Mouse (Mus musculus) heart, adult 2 months (tissue): ENCODE measurements around the gene Prrt3.

Experiments used
- CTCF ChIP-seq: fragments of 200-600 bp; IDR thresholded peaks from 2 replicates; pipeline ENCODE4 v1.8.1; 2022; ENCODE audit warnings: antibody characterized with exemption, mild to moderate bottlenecking, moderate library complexity
- EP300 ChIP-seq: fragments of 200-500 bp; IDR thresholded peaks from 2 replicates; pipeline ENCODE4 v1.6.1; 2011; ENCODE audit warnings: low read depth, low read length, control low read depth; ENCODE audit not compliant: insufficient read depth
- POLR2A ChIP-seq: fragments of 200-500 bp; IDR thresholded peaks from 2 replicates; pipeline ENCODE4 v1.6.1; 2011; ENCODE audit warnings: mild to moderate bottlenecking, low read depth, low read length, control low read depth; ENCODE audit not compliant: insufficient read depth

DNA sequence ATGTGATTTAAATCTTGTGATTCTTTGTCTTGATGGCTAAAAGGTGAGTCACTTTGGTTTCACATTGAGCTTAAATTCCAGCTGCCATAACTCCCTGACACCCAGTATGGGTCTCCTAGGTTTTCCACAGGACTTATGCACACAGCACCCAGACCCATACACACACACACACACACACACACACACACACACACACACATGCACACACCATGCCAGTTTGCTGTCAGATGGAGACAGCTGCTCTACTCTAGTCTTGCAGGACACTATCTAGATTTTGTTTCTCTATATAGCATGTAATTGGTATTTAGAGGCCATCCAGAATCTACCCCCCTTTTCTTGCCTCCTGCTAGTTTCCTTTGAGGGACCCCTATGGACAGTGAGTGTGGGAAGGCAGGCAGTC lies 5.4 kb upstream of the Prrt3 start:
- TF ChIP-seq CTCF (no peak), POLR2A (no peak), EP300 (no peak)
